Mouse (Mus musculus): ENCODE measurements at regions not wholly inside any gene's neighbourhood (a gene's known extent, or its start where the extent isn't known, plus 50 kb on each side); places are given as distances from the start of the nearest gene placed in this dataset.

DNA sequence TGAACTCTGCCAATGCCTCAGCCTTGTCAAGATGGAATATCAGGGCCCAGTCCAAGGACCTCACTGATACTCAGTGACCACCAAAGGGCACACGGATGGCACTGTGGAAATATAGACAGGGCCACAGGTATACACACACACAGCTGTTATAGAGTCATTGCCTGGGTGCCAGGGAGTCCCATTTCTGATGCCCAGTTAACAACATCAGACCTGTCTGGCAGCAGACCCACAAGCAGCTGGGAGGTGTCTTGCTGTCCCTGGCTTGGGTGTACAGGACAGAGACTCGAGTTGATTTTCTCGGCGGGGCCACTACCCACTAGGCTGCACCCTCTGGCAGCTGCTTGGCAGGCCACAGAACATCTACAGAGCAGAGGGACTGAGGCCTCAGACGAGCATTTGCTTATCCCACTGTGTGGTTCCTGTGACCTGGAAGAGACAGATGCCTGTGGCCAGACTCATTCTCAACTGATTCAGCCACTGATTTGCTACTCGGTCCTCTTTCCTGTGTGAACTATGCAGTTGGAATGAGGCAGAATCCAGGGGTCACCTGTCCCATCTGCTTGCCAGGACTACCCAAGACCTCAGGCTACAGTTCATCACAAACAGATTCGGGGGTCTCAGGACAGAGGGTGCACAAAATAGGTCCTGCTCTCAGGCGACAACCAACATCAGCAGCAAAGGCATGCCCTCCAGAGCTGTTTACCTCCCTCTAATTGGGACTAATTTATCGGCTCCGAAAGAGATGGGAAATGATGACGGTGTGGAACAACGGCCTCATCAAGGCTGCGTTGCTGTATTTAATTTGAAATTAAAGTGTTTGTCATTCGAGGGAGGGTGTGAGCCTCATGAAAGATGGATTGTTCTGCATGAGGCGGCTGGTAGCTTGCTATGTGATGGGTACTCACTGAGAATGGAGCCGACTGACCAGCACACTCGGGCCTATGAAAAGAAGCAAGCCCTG, 110.0 kb upstream of the Ppp1r26 start:
- H3K9ac ChIP-seq: no peak overlapping the region
- no peak overlapping the region for H3K4me3 ChIP-seq (replicated peaks; ENCODE audit: low read length)
- WGBS: 53% methylated on average over 17 of the region's 17 CpGs
- ATAC-seq (ENCODE audit: low FRiP score) (no peak), DNase-seq (ENCODE audit: low spot score) (no peak)
- no peaks in the 10 kb centered on the region for H3K9me3 ChIP-seq (ENCODE audit: control insufficient read depth, low read length)
- H3K27ac ChIP-seq: 0 out of 2 replicates have a peak overlapping the region, but pooled peaks have one; percentile 4
- H3K4me2 ChIP-seq (replicated peaks): no peak overlapping the region
- peaks cover 30% of the 10 kb centered on the region for H3K4me1 ChIP-seq (replicated peaks; ENCODE audit: control insufficient read depth, insufficient read depth, low read length)
- no peaks in the 10 kb centered on the region for H3K36me3 ChIP-seq (replicated peaks; ENCODE audit: control insufficient read depth, insufficient read depth)
- H3K27me3 ChIP-seq (ENCODE audit: control insufficient read depth, insufficient read depth, low read length): no peaks in the 10 kb centered on the region

DNA sequence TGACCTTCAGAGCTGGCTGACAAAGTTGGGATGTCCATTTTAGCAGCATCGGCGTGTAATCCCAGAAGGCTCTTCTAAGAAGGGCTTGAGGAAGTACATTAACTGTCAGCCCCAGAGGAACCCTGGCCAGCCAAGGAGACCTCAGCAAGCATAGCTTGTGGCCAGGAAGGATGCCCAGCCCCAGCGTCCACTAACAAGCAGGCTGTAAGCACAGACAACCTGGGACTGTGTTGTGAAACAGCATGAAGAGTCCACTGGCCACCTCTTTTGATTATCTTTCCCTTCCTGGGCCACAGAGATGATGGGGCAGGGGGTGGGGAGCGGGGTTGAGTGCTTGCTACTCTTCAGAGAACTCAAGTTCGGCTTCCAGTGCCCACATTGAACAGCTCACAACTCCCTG, 109.0 kb upstream of the Ppp1r26 start:
- H3K4me2 ChIP-seq (replicated peaks): no peak overlapping the region
- no peaks in the 10 kb centered on the region for H3K36me3 ChIP-seq (replicated peaks; ENCODE audit: control insufficient read depth, insufficient read depth)
- no peak overlapping the region for H3K27ac ChIP-seq
- DNase-seq (ENCODE audit: low spot score): no peak
- no peak for ATAC-seq (ENCODE audit: low FRiP score)
- 79% methylated on average over 4 of the region's 5 CpGs for WGBS
- H3K9ac ChIP-seq: no peak overlapping the region
- no peaks in the 10 kb centered on the region for H3K9me3 ChIP-seq (ENCODE audit: control insufficient read depth, low read length)
- no peak overlapping the region for H3K4me3 ChIP-seq (replicated peaks; ENCODE audit: low read length)
- no peaks in the 10 kb centered on the region for H3K27me3 ChIP-seq (ENCODE audit: control insufficient read depth, insufficient read depth, low read length)
- H3K4me1 ChIP-seq (replicated peaks; ENCODE audit: control insufficient read depth, insufficient read depth, low read length): peaks cover 30% of the 10 kb centered on the region

DNA sequence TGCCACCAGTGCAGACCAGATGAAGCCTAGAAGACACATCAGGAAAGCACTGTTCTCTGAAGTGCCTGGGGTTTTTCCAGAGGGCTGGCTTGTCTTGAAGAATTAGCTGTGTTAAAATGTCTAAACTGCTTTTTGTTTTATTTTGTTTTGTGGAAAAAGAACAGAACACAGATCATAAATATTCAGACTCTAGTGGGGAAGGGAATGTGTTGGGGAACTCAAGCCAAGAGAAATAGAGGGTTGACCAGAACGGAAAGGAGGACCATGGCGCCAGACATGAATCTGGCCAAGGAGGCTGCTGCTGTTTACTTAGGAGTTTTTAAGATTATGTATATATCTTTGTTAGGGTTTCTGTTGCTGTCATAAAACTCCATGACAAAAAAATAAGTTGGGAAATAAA, 105.3 kb upstream of the Ppp1r26 start:
- Histone ChIP-seq H3K4me3 (replicated peaks; ENCODE audit: low read length) (no peak overlapping the region), H3K27me3 (ENCODE audit: control insufficient read depth, insufficient read depth, low read length) (no peaks in the 10 kb centered on the region), H3K4me1 (replicated peaks; ENCODE audit: control insufficient read depth, insufficient read depth, low read length) (peaks cover 13% of the 10 kb centered on the region), H3K9ac (no peak overlapping the region), H3K36me3 (replicated peaks; ENCODE audit: control insufficient read depth, insufficient read depth) (no peaks in the 10 kb centered on the region), H3K9me3 (ENCODE audit: control insufficient read depth, low read length) (no peaks in the 10 kb centered on the region), H3K27ac (no peak overlapping the region), H3K4me2 (replicated peaks) (no peak overlapping the region)
- WGBS: 95% methylated on average over 2 of the region's 2 CpGs
- ATAC-seq (ENCODE audit: low FRiP score) (no peak), DNase-seq (ENCODE audit: low spot score) (no peak)

DNA sequence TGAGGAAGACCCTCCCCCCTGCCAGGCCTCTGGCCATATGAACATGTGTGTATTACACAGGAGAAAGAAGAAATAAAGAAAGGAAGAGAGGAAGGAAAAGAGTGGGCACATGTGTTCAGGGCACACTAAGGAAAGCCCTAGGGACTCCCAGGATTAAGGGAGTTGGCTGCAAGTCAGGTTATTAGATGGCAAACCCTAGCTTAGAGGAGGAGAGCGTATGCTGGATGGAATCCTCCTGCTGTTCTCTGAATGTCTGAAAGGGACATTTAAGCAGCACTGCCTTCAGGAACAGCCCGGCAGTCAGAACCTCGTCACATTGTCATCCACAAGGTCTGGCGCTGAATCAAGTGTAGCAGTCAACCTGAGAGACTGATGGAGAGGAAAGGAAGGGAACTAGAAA, 98.1 kb upstream of the Ppp1r26 start:
- H3K4me1 ChIP-seq (replicated peaks; ENCODE audit: control insufficient read depth, insufficient read depth, low read length): no peaks in the 10 kb centered on the region
- ATAC-seq (ENCODE audit: low FRiP score) (no peak), DNase-seq (ENCODE audit: low spot score) (no peak)
- H3K9ac ChIP-seq: no peak overlapping the region
- WGBS: 63% methylated on average over 4 of the region's 4 CpGs
- no peaks in the 10 kb centered on the region for H3K9me3 ChIP-seq (ENCODE audit: control insufficient read depth, low read length)
- no peaks in the 10 kb centered on the region for H3K27me3 ChIP-seq (ENCODE audit: control insufficient read depth, insufficient read depth, low read length)
- no peaks in the 10 kb centered on the region for H3K36me3 ChIP-seq (replicated peaks; ENCODE audit: control insufficient read depth, insufficient read depth)
- no peak overlapping the region for H3K4me3 ChIP-seq (replicated peaks; ENCODE audit: low read length)
- no peak overlapping the region for H3K27ac ChIP-seq
- H3K4me2 ChIP-seq (replicated peaks): no peak overlapping the region

DNA sequence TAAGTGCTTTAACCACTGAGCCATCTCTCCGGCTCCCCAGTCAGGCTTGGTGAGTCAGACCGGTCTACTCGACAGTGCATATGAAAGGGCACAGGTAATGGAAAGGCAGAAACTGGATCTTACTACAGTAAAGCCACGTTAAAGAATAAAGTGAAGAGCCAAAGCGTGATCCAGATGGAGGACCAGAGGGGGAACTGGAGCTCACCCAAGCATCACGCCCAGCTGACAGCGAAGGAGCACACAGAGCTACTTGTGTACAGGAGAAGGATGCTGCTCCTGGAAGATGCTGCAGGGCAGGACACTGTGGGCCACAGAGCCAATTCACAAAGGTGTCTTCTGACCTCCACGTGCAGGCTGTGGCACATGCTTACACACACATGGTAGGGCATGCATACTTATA, 96.7 kb upstream of the Ppp1r26 start:
- H3K4me1 ChIP-seq (replicated peaks; ENCODE audit: control insufficient read depth, insufficient read depth, low read length): no peaks in the 10 kb centered on the region
- H3K9me3 ChIP-seq (ENCODE audit: control insufficient read depth, low read length): no peaks in the 10 kb centered on the region
- no peaks in the 10 kb centered on the region for H3K36me3 ChIP-seq (replicated peaks; ENCODE audit: control insufficient read depth, insufficient read depth)
- DNase-seq (ENCODE audit: low spot score) (no peak), ATAC-seq (ENCODE audit: low FRiP score) (no peak)
- H3K4me3 ChIP-seq (replicated peaks; ENCODE audit: low read length): no peak overlapping the region
- no peak overlapping the region for H3K9ac ChIP-seq
- H3K4me2 ChIP-seq (replicated peaks): no peak overlapping the region
- H3K27me3 ChIP-seq (ENCODE audit: control insufficient read depth, insufficient read depth, low read length): no peaks in the 10 kb centered on the region
- no peak overlapping the region for H3K27ac ChIP-seq
- WGBS: 81% methylated on average over 8 of the region's 8 CpGs

DNA sequence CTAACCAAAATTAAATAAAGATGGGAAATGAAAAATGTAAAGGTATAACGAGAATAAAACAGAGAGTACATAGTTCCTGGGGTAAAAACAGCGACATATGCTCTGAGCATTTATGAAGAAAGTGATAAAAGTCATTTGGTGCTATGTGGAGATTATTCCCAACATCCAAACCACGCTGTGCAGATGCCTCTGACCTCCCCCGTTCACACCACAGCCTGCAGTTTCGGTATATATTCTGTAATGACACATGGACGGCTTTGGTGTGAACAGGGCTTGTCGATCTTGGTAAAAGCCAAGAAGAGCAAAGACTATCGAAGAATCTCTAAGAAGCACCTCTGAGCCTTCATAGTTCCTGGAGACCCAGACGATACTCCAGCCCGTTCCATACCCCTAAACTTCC, 95.2 kb upstream of the Ppp1r26 start:
- Histone ChIP-seq H3K4me3 (replicated peaks; ENCODE audit: low read length) (no peak overlapping the region), H3K27ac (no peak overlapping the region), H3K36me3 (replicated peaks; ENCODE audit: control insufficient read depth, insufficient read depth) (no peaks in the 10 kb centered on the region), H3K4me2 (replicated peaks) (no peak overlapping the region), H3K9ac (no peak overlapping the region), H3K27me3 (ENCODE audit: control insufficient read depth, insufficient read depth, low read length) (no peaks in the 10 kb centered on the region), H3K4me1 (replicated peaks; ENCODE audit: control insufficient read depth, insufficient read depth, low read length) (no peaks in the 10 kb centered on the region), H3K9me3 (ENCODE audit: control insufficient read depth, low read length) (no peaks in the 10 kb centered on the region)
- ATAC-seq (ENCODE audit: low FRiP score) (no peak), DNase-seq (ENCODE audit: low spot score) (no peak)
- WGBS: 93% methylated on average over 10 of the region's 10 CpGs

DNA sequence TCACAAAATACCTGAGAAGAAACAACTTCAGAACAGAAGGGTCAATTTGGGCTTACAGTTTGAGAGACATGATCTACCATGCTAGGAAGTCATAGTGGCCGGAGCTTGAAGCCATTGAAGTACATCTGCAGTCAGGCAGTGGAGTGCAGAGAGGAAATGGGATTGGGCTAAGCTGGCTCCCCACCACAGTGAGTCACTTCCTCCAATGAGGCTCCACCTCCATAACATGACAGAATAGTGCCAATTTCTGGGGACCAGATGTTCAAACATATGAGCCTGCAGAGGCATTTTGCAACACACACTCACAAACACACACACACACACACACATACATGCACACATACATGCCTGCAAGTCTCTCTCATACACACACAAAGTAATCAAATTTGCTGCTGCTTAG, 93.7 kb upstream of the Ppp1r26 start:
- Histone ChIP-seq H3K4me2 (replicated peaks) (no peak overlapping the region), H3K36me3 (replicated peaks; ENCODE audit: control insufficient read depth, insufficient read depth) (no peaks in the 10 kb centered on the region), H3K27me3 (ENCODE audit: control insufficient read depth, insufficient read depth, low read length) (no peaks in the 10 kb centered on the region), H3K4me1 (replicated peaks; ENCODE audit: control insufficient read depth, insufficient read depth, low read length) (no peaks in the 10 kb centered on the region), H3K9ac (no peak overlapping the region), H3K9me3 (ENCODE audit: control insufficient read depth, low read length) (no peaks in the 10 kb centered on the region), H3K4me3 (replicated peaks; ENCODE audit: low read length) (no peak overlapping the region), H3K27ac (no peak overlapping the region)
- no peak for DNase-seq (ENCODE audit: low spot score)
- no peak for ATAC-seq (ENCODE audit: low FRiP score)
- 82% methylated on average over 1 of the region's 1 CpGs for WGBS

DNA sequence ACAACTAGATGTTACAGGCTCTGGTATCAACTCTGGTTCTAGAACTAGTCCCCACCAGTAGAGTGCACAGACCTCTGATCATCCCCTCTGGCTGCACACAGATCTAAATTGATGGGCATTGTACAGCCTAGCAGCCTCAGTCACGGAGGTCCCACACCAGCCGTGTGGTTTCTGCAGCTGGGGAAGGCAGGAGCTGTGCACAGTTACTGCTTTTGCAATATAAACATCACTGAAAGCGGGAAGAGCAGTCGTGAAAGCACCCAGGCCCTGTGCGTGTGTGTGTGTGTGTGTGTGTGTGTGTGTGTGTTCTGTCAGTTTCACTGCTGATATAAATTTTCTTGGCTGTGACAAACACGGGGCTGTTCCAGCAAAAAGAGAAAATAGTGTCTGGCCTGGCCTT, 84.4 kb upstream of the Ppp1r26 start:
- H3K27ac ChIP-seq: no peak overlapping the region
- no peaks in the 10 kb centered on the region for H3K36me3 ChIP-seq (replicated peaks; ENCODE audit: control insufficient read depth, insufficient read depth)

DNA sequence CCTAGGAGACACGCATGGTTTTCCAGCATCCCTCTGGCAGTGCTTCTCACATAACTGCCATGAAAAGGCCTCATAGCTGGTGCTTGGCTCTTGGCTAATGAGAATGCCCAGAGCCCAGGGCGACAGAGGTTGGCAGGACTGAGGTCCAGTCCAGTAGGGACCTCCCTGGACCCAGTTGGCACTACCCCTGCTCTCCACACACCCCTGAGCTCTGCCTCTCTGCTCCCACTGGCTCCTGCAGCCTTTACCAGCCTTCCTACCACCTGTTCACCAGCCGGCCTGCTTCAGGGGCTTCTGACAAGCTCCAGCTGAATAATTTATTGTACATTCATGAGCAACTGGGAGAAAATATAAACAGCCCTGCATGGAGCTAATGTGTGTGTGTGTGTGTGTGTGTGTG, 82.0 kb upstream of the Ppp1r26 start:
- no peaks in the 10 kb centered on the region for H3K27me3 ChIP-seq (ENCODE audit: control insufficient read depth, insufficient read depth, low read length)
- no peak overlapping the region for H3K9ac ChIP-seq
- no peak for ATAC-seq (ENCODE audit: low FRiP score)
- no peaks in the 10 kb centered on the region for H3K9me3 ChIP-seq (ENCODE audit: control insufficient read depth, low read length)
- H3K36me3 ChIP-seq (replicated peaks; ENCODE audit: control insufficient read depth, insufficient read depth): no peaks in the 10 kb centered on the region
- DNase-seq (ENCODE audit: low spot score): no peak
- 43% methylated on average over 3 of the region's 3 CpGs for WGBS
- peaks cover 7% of the 10 kb centered on the region for H3K4me1 ChIP-seq (replicated peaks; ENCODE audit: control insufficient read depth, insufficient read depth, low read length)
- H3K4me3 ChIP-seq (replicated peaks; ENCODE audit: low read length): no peak overlapping the region
- no peak overlapping the region for H3K4me2 ChIP-seq (replicated peaks)
- H3K27ac ChIP-seq: no peak overlapping the region

More for the DNA sequence above, 84.4 kb upstream of the Ppp1r26 start:
- H3K9ac ChIP-seq: no peak overlapping the region
- WGBS: 63% methylated on average over 6 of the region's 6 CpGs
- no peaks in the 10 kb centered on the region for H3K27me3 ChIP-seq (ENCODE audit: control insufficient read depth, insufficient read depth, low read length)
- no peaks in the 10 kb centered on the region for H3K4me1 ChIP-seq (replicated peaks; ENCODE audit: control insufficient read depth, insufficient read depth, low read length)
- H3K4me2 ChIP-seq (replicated peaks): no peak overlapping the region
- no peaks in the 10 kb centered on the region for H3K9me3 ChIP-seq (ENCODE audit: control insufficient read depth, low read length)
- H3K4me3 ChIP-seq (replicated peaks; ENCODE audit: low read length): no peak overlapping the region
- ATAC-seq (ENCODE audit: low FRiP score): no peak
- no peak for DNase-seq (ENCODE audit: low spot score)
